ENCODE assay signal across 21 mouse cellular contexts in the genomic region with DNA sequence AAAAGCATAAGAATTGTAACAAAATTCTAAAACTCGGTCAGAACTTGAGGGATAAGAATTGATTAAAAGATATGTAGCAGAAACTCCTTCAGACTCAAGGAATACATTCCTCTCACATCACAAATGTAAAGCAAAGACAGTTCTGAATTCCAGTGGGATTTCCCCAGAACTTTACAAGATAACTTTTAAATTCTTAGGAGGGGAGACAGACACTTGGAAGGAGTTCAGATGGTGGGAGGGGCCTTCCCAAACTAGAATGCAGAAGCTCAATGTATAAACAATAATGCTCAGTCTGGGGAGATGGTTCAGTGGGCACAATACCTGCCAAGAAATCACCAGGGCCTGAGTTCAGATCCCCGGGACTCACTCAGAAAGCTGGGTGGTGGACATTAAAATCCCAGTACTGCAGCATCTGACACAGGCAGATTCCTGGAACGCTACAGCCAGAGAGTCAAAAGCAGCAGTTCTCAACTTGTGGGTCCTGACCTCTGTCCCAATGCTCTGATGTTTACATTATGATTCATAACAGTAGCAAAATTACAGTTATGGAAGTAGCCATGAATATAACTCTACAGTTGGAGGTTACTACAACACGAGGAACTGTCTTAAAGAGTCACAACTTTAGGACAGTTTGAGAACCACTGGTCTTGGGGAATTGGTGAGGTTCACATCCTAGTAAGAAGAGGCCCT. TPM values are rescaled to one million over a fixed set of nuclear protein-coding genes. Genes with fewer than 3 reads are reported as not detected.
A peak's percentile ranks its signal among the peaks of the same experiment; 100 is the strongest.
DNase-seq lines count a peak whose midpoint lies in the region; ATAC-seq and TF ChIP-seq lines count a peak whose summit lies in the region.
"Had no signal": no experiment of that assay in that cellular context is flagged by ENCODE, and none has a peak within 500 bp of the region (broad histone marks: within the 10 kb centered on the region; RNA-seq: fewer than 3 reads in every experiment).

No protein-coding gene starts in this region.

- no peak for TF ChIP-seq POLR2A in lung, adult 2 months (IDR thresholded peaks at IDR 0.05; ENCODE audit: borderline replicate concordance, extremely low read depth, low read depth, low read length)

- H3K4me1 ChIP-seq in heart, postnatal 0 days (ENCODE audit: control insufficient read depth, insufficient read depth), result peaks cover 15% of the 10 kb centered on the region
- H3K4me1 ChIP-seq in heart, embryonic 10.5 days, result peaks cover 13% of the 10 kb centered on the region
- peaks cover 30% of the 10 kb centered on the region for H3K4me1 ChIP-seq in lung, embryonic 15.5 days
- peaks cover 4% of the 10 kb centered on the region for H3K4me1 ChIP-seq in lung, adult 2 months (ENCODE audit: control insufficient read depth, insufficient read depth, low read length)
- peaks cover 11% of the 10 kb centered on the region for H3K4me1 ChIP-seq in intestine, embryonic 15.5 days (replicated peaks)

- no peaks in the 10 kb centered on the region for H3K27me3 ChIP-seq in heart, postnatal 0 days (ENCODE audit: control insufficient read depth, insufficient read depth, low read length)
- no peaks in the 10 kb centered on the region for H3K27me3 ChIP-seq in heart, embryonic 10.5 days (ENCODE audit: insufficient read depth, poor library complexity, severe bottlenecking)
- H3K27me3 ChIP-seq in lung, embryonic 15.5 days, result no peaks in the 10 kb centered on the region
- no peaks in the 10 kb centered on the region for H3K27me3 ChIP-seq in intestine, embryonic 15.5 days (replicated peaks)
- H3K27me3 ChIP-seq: embryonic facial prominence, embryonic 12.5 days; liver, embryonic 12.5 days had no signal

- peak overlapping the region; percentile 48; the same call in 1 of the 2 replicates for H3K27ac ChIP-seq in heart, postnatal 0 days (ENCODE audit: low read depth)
- H3K27ac ChIP-seq in heart, embryonic 10.5 days, result no peak overlapping the region
- H3K27ac ChIP-seq in lung, embryonic 15.5 days, result peak overlapping the region; percentile 62
- peak overlapping the region; percentile 44; the same call in 1 of the 2 replicates for H3K27ac ChIP-seq in intestine, embryonic 15.5 days
- H3K27ac ChIP-seq: embryonic facial prominence, embryonic 12.5 days; hindbrain, postnatal 0 days; liver, embryonic 12.5 days had no signal

- TF ChIP-seq CTCF in heart, postnatal 0 days (IDR thresholded peaks at IDR 0.05; ENCODE audit: low read depth), result no peak
- TF ChIP-seq CTCF in lung, adult 2 months (IDR thresholded peaks at IDR 0.05; ENCODE audit: insufficient read depth, low read length), result no peak

- no peak overlapping the region for H3K4me3 ChIP-seq in heart, postnatal 0 days (ENCODE audit: low read depth, low read length)
- H3K4me3 ChIP-seq in heart, embryonic 10.5 days, result no peak overlapping the region
- no peak overlapping the region for H3K4me3 ChIP-seq in lung, embryonic 15.5 days
- H3K4me3 ChIP-seq in lung, adult 2 months (replicated peaks; ENCODE audit: extremely low read depth, low read depth, low read length), result no peak overlapping the region
- H3K4me3 ChIP-seq in intestine, embryonic 15.5 days (replicated peaks), result no peak overlapping the region
- H3K4me3 ChIP-seq: embryonic facial prominence, embryonic 12.5 days; liver, embryonic 12.5 days had no signal

- no peak overlapping the region for H3K4me2 ChIP-seq in heart, postnatal 0 days (ENCODE audit: low read depth, low read length)
- H3K4me2 ChIP-seq in lung, embryonic 15.5 days, result no peak overlapping the region
- H3K4me2 ChIP-seq in intestine, embryonic 15.5 days (replicated peaks), result no peak overlapping the region
- H3K4me2 ChIP-seq: embryonic facial prominence, embryonic 12.5 days; liver, embryonic 12.5 days had no signal

- DNase-seq in heart, postnatal 0 days (ENCODE audit: low spot score), result no peak
- no peak for DNase-seq in heart, embryonic 10.5 days (ENCODE audit: low spot score)
- no peak for DNase-seq in lung, adult 2 months
- peak; percentile 21 for DNase-seq in adipocyte (ENCODE audit: low spot score)
- DNase-seq: adrenal gland, postnatal 14 days; cerebellum, adult 9-11 months; forebrain, postnatal 0 days; gastrocnemius, postnatal 36 days; kidney, adult 8-10 months; kidney, postnatal 25 days; lung, postnatal 14 days; thymus, postnatal 25 days had no signal

- no peak for TF ChIP-seq EP300 in heart, postnatal 0 days (IDR thresholded peaks at IDR 0.05; ENCODE audit: low read depth)

- H3K9ac ChIP-seq in heart, postnatal 0 days (replicated peaks; ENCODE audit: low read depth, low read length), result no peak overlapping the region
- H3K9ac ChIP-seq in lung, embryonic 15.5 days, result no peak overlapping the region
- no peak overlapping the region for H3K9ac ChIP-seq in intestine, embryonic 15.5 days
- H3K9ac ChIP-seq: embryonic facial prominence, embryonic 12.5 days; forebrain, postnatal 0 days; liver, embryonic 12.5 days had no signal

- no peaks in the 10 kb centered on the region for H3K9me3 ChIP-seq in heart, postnatal 0 days (replicated peaks; ENCODE audit: control insufficient read depth, low read length)
- no peaks in the 10 kb centered on the region for H3K9me3 ChIP-seq in heart, embryonic 10.5 days
- H3K9me3 ChIP-seq in lung, embryonic 15.5 days, result no peaks in the 10 kb centered on the region
- no peaks in the 10 kb centered on the region for H3K9me3 ChIP-seq in intestine, embryonic 15.5 days
- H3K9me3 ChIP-seq: embryonic facial prominence, embryonic 12.5 days; liver, embryonic 12.5 days had no signal

- ATAC-seq in heart, postnatal 0 days (ENCODE audit: insufficient read depth, low read depth), result no peak
- no peak; the same call in 1 of the 2 replicates for ATAC-seq in lung, embryonic 15.5 days (ENCODE audit: borderline replicate concordance, extremely low read depth, low FRiP score, low TSS enrichment)
- ATAC-seq in intestine, embryonic 15.5 days, result no peak
- ATAC-seq in CD4-positive, CD25-positive, alpha-beta regulatory T cell, adult 4 months, result no peak
- ATAC-seq: activated CD4-positive, CD25-positive, alpha-beta regulatory T cell, adult 4 months; forebrain, postnatal 0 days; hindbrain, postnatal 0 days; liver, embryonic 12.5 days had no signal

- WGBS in heart, postnatal 0 days, result 67% methylated on average over 4 of the region's 4 CpGs
- 81% methylated on average over 4 of the region's 4 CpGs for WGBS in heart, embryonic 10.5 days
- WGBS in lung, embryonic 15.5 days, result 33% methylated on average over 4 of the region's 4 CpGs
- WGBS in lung, adult 2 months, result 51% methylated on average over 4 of the region's 4 CpGs
- 48% methylated on average over 4 of the region's 4 CpGs for WGBS in intestine, embryonic 15.5 days

- H3K36me3 ChIP-seq in heart, postnatal 0 days (replicated peaks; ENCODE audit: control insufficient read depth, insufficient read depth, low read length), result no peaks in the 10 kb centered on the region
- H3K36me3 ChIP-seq in heart, embryonic 10.5 days, result no peaks in the 10 kb centered on the region
- no peaks in the 10 kb centered on the region for H3K36me3 ChIP-seq in lung, embryonic 15.5 days
- no peaks in the 10 kb centered on the region for H3K36me3 ChIP-seq in intestine, embryonic 15.5 days
- H3K36me3 ChIP-seq: embryonic facial prominence, embryonic 12.5 days; liver, embryonic 12.5 days had no signal

RNA-seq across cellular contexts. Expression of gene Cabcoco1, which starts 4.3 kb away (rescaled TPM):
- 38.9 and 46.7 TPM in 2 replicates for total RNA-seq in heart, postnatal 0 days (2014; rRNA removed; ENCODE audit: low replicate concordance)
- polyA plus RNA-seq in heart, postnatal 0 days (2015; fragmentation: Nextera tagmentation; extraction: Ambion mirVana), result 54.1 and 57.9 TPM in 2 replicates
- 5.0 and 13.7 TPM in 2 replicates for polyA plus RNA-seq in heart, embryonic 10.5 days (2016; fragmentation: Nextera tagmentation; extraction: Ambion mirVana)
- polyA plus RNA-seq in lung, embryonic 15.5 days (2015; fragmentation: Nextera tagmentation; extraction: Ambion mirVana), result 5.5 and 6.0 TPM in 2 replicates
- 1.6 and 2.2 TPM in 2 replicates for polyA plus RNA-seq in lung, adult 2 months (2012; rRNA removed)
- 5.6 and 7.4 TPM in 2 replicates for polyA plus RNA-seq in intestine, embryonic 15.5 days (2015; fragmentation: Nextera tagmentation; extraction: Ambion mirVana)
- 1 to 10 TPM; 2.0 to 3.4 TPM for polyA plus RNA-seq in CD4-positive, CD25-positive, alpha-beta regulatory T cell, adult 4 months (2017; shearing (Covaris generic))
- total RNA-seq: ES-E14; gastrocnemius, postnatal 36 days had no signal
- polyA plus RNA-seq: neural tube, embryonic 11.5 days had no signal
